Mouse (Mus musculus) kidney, postnatal 4 days (tissue): Measurements from ENCODE around the gene Mgea5.
"Not testable (repeated sequence)": the region's sequence is repeated elsewhere in the genome, so short reads cannot be mapped to it uniquely, and the experiment has no call there.

Experiments used
- DNase-seq, 2 experiments: peaks; one replicate each; pipeline ENCODE4 v3.0.0; 2021; ENCODE audit warnings: mixed read lengths in 2 of 2

The Mgea5 gene

GRCm38 (mm10) chr19:45783181-45783932 is at the start of gene Mgea5:
Gene Mgea5, minus strand, starts transcription at chr19:45783837.
- DNase-seq, result peak; percentile 97 to 99

- no peak for DNase-seq
These were observed 47.0 kb upstream of the Mgea5 start for GRCm38 (mm10) chr19:45830679-45831078.

GRCm38 (mm10) chr19:45827736-45828135 is 44.1 kb upstream of the Mgea5 start:
- no peak for DNase-seq

GRCm38 (mm10) chr19:45827125-45827524 is 43.5 kb upstream of the Mgea5 start:
- no peak for DNase-seq

- no peak for DNase-seq
These were observed 42.5 kb upstream of the Mgea5 start for GRCm38 (mm10) chr19:45826146-45826545.

GRCm38 (mm10) chr19:45821832-45822231 is 38.2 kb upstream of the Mgea5 start:
- no peak for DNase-seq

GRCm38 (mm10) chr19:45817816-45818490 is 34.3 kb upstream of the Mgea5 start:
- DNase-seq, result peak in 1 of 2 experiments; percentile 32

- peak; percentile 39 to 55 for DNase-seq
These were observed 33.1 kb upstream of the Mgea5 start for GRCm38 (mm10) chr19:45816727-45817126.

- DNase-seq, result peak; percentile 69 to 79
These were observed 32.3 kb upstream of the Mgea5 start, which contains the start of gene Kcnip2 for GRCm38 (mm10) chr19:45815831-45816405. Gene Kcnip2, minus strand, starts transcription at chr19:45816061.

GRCm38 (mm10) chr19:45815170-45815569 is 31.5 kb upstream of the Mgea5 start:
- DNase-seq, result no peak

- DNase-seq, result peak; percentile 63 to 68
These were observed 30.2 kb upstream of the Mgea5 start for GRCm38 (mm10) chr19:45813801-45814200.

- DNase-seq, result peak; percentile 93 to 94
These were observed 29.6 kb upstream of the Mgea5 start for GRCm38 (mm10) chr19:45813263-45813662.

- no peak for DNase-seq
These were observed 29.1 kb upstream of the Mgea5 start for GRCm38 (mm10) chr19:45812673-45813252.

GRCm38 (mm10) chr19:45812115-45812514 is 28.5 kb upstream of the Mgea5 start:
- peak; percentile 69 to 77 for DNase-seq

- no peak for DNase-seq
These were observed 27.5 kb upstream of the Mgea5 start for GRCm38 (mm10) chr19:45811028-45811674.

- no peak for DNase-seq
These were observed 24.1 kb upstream of the Mgea5 start for GRCm38 (mm10) chr19:45807732-45808131.

- not testable (repeated sequence) for DNase-seq
These were observed 22.2 kb upstream of the Mgea5 start for GRCm38 (mm10) chr19:45805817-45806216.

GRCm38 (mm10) chr19:45804593-45805368 is 21.1 kb upstream of the Mgea5 start:
- peak in 1 of 2 experiments; percentile 49 for DNase-seq

- DNase-seq, result no peak
These were observed 19.8 kb upstream of the Mgea5 start for GRCm38 (mm10) chr19:45803408-45803807.

GRCm38 (mm10) chr19:45802702-45803101 is 19.1 kb upstream of the Mgea5 start:
- DNase-seq, result no peak

- DNase-seq, result no peak
These were observed 13.2 kb upstream of the Mgea5 start for GRCm38 (mm10) chr19:45796879-45797278.

GRCm38 (mm10) chr19:45796061-45796556 is 12.5 kb upstream of the Mgea5 start:
- peak; percentile 47 to 61 for DNase-seq
